Mouse (Mus musculus) C2C12 (cell line): ENCODE results near the gene Cdc42ep1.

Experiments used
- CEBPB ChIP-seq: IDR thresholded peaks from one replicate; pipeline ENCODE4 v1.6.1; 2011; ENCODE audit warnings: low read depth, mild to moderate bottlenecking, control low read depth, moderate library complexity
- CTCF ChIP-seq: IDR thresholded peaks from one replicate; pipeline ENCODE4 v1.5.1; 2011; ENCODE audit not compliant: control insufficient read depth, insufficient read depth, insufficient read length
- FOSL1 ChIP-seq: IDR thresholded peaks from one replicate; pipeline ENCODE4 v1.8.0; 2011; ENCODE audit warnings: mild to moderate bottlenecking, low read length; ENCODE audit not compliant: poor library complexity, insufficient read depth, severe bottlenecking
- MAX ChIP-seq: IDR thresholded peaks from one replicate; pipeline ENCODE4 v1.6.1; 2011; ENCODE audit warnings: mild to moderate bottlenecking, control low read depth
- MYOD1 ChIP-seq: IDR thresholded peaks from one replicate; pipeline ENCODE4 v1.6.1; 2011; ENCODE audit warnings: low read depth; ENCODE audit not compliant: control insufficient read depth, insufficient read length
- MYOG ChIP-seq: IDR thresholded peaks from one replicate; pipeline ENCODE4 v1.6.1; 2011; ENCODE audit not compliant: control insufficient read depth, insufficient read length; ENCODE audit errors: extremely low read depth
- USF1 ChIP-seq: IDR thresholded peaks from one replicate; pipeline ENCODE4 v1.6.1; 2011; ENCODE audit warnings: low read depth, mild to moderate bottlenecking, control low read depth, moderate library complexity

- TF ChIP-seq CEBPB (no peak), CTCF (no peak), USF1 (no peak), MYOD1 (no peak), MYOG (no peak), FOSL1 (peak; percentile 81), MAX (peak; percentile 41)
Measured at GRCm38 (mm10) chr15:78868826-78869233, 26.4 kb downstream of the Cdc42ep1 start.
